Mouse (Mus musculus) gastrocnemius, adult 2 months (tissue): ENCODE data around the gene Gmip. TPM values are rescaled to one million over a fixed set of nuclear protein-coding genes. Genes with fewer than 3 reads are reported as not detected.

Source experiments
- DNase-seq: peaks from one replicate; pipeline ENCODE4 v3.0.0; 2022
- H3K27ac ChIP-seq: fragments of 200-600 bp; 2 replicates; pipeline ENCODE4 v1.8.1; 2022; ENCODE audit warnings: mild to moderate bottlenecking
- H3K4me3 ChIP-seq: fragments of 200-600 bp; 2 replicates; pipeline ENCODE4 v1.8.1; 2022; ENCODE audit warnings: mild to moderate bottlenecking, moderate library complexity
- CTCF ChIP-seq: fragments of 200-600 bp; IDR thresholded peaks from 2 replicates; pipeline ENCODE4 v1.8.1; 2022; ENCODE audit warnings: antibody characterized with exemption, mild to moderate bottlenecking, moderate library complexity
- intact Hi-C: fragments of 180-260 bp; cut with DNase I; formaldehyde crosslinking; loops from one replicate; pipeline ENCODE4 v1.15.1; 2025
- long read RNA-seq, 2 experiments: library from polyadenylated mRNA; stranded (forward); transcript quantifications; one replicate each; pipeline ENCODE4 v2.0.0; 2021
- total RNA-seq, 2 experiments: library from RNA; stranded (reverse); gene quantifications; 2 replicates each; pipeline ENCODE4 v1.2.3; 2021

Gmip gene
- 1 to 10 TPM; 3.8 to 5.3 TPM for total RNA-seq
- long read RNA-seq, experiment 1, partial matches to known transcripts = 0 of 2 reads
- long read RNA-seq, experiment 1, other reads (novel, unspliced or antisense) = 2 of 2 reads
- long read RNA-seq, experiment 2, partial matches to known transcripts = 1 of 3 reads
- long read RNA-seq, experiment 2, other reads (novel, unspliced or antisense) = 1 of 3 reads

DNA sequence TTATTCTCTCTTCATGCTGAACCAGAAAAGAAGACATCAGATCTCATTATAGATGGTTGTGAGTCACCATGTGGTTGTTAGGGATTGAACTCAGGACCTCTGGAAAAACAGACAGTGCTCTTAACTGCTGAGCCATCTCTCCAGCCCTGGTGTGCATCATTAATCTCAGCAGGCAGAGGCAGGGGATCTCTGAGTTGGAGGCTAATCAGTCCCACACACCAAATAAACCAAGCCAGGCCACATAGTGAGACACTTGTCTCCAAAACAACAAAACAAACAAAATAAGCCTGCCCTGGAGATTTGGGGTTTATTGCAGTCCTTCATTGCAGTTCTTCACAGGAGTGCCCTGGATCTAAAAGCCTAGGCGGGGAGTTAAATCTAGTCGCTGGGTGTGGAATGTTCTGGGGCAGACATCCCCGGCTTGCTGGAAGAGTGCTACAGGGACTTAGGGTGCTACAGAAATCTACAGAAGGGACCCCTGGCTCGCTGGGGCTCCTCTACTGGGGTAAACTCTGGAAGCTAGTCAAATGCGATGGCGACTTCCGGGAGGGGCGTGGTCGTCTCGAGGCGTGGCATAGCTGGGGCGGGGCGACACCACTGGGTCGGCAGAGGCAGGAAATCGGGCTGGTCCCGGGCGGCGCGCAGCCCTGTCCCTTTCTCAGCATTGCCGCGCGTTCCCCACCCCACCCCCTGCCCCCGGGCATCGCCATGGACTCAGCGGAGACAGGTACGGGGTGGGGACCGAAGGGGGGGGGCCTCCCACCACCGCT lies at the start of gene Gmip:
Gmip (plus strand) TSS at position 586 of the 770 bp plus-strand sequence.
- peak within 1 kb of the TSS; percentile 71 for H3K27ac ChIP-seq
- intact Hi-C loops = no loop called here
- no peak for TF ChIP-seq CTCF
- H3K4me3 ChIP-seq = peak within 1 kb of the TSS; percentile 77
- peak; percentile 83 for DNase-seq

- DNase-seq = no peak
- intact Hi-C loops = no loop called here
- TF ChIP-seq CTCF = no peak
- no peak overlapping the region for H3K27ac ChIP-seq
- H3K4me3 ChIP-seq = no peak overlapping the region
Measured at GRCm38 (mm10) chr8:69761814-69762445, 46.5 kb upstream of the Gmip start.

DNA sequence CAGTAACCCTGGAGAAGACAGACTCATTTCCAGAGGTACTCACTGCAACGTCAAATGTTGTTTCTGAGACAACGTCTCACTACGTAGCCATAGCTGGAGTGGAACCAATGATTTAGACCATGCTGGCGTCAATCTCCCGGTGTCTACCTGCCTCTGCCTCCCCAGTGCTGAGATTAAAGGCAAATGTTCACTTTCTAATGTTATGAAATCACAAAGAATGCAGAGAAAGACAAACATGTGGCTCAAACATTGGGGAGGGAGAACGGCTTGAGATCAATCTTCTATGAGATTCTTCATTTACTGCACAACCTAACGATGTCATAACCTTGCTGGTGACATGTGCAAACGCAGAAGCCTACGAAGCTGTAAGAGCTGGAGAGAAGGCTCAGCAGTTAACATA lies 37.3 kb upstream of the Gmip start:
- no peak overlapping the region for H3K4me3 ChIP-seq
- H3K27ac ChIP-seq = no peak overlapping the region
- no peak for TF ChIP-seq CTCF
- DNase-seq = no peak
- intact Hi-C loops = loop anchor here (10.0 kb wide), 1 partner anchor 376 kb away; no protein-coding TSS in a partner anchor

DNA sequence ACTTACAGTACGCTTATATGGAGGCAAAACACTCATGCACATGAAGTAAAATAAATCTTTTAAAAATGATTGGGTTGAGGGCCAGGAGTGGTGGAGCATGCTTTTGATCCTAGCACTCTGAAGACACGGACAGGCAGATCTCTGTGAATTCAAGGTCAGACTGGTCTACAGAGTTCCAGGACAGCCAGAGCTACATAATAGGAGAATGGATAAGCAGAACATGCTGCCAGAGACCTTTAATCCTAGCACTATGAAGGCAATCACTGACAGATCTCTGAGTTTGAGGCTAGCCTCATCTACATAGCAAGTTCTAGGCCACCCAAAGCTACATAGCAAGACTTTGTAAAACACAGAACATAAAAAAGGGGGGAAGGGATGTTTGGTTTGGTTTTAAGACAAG lies 36.4 kb upstream of the Gmip start:
- TF ChIP-seq CTCF = no peak
- Histone ChIP-seq H3K4me3 (no peak overlapping the region), H3K27ac (no peak overlapping the region)
- intact Hi-C loops = loop anchor here (10.0 kb wide), 1 partner anchor 377 kb away; no protein-coding TSS in a partner anchor
- no peak for DNase-seq

DNA sequence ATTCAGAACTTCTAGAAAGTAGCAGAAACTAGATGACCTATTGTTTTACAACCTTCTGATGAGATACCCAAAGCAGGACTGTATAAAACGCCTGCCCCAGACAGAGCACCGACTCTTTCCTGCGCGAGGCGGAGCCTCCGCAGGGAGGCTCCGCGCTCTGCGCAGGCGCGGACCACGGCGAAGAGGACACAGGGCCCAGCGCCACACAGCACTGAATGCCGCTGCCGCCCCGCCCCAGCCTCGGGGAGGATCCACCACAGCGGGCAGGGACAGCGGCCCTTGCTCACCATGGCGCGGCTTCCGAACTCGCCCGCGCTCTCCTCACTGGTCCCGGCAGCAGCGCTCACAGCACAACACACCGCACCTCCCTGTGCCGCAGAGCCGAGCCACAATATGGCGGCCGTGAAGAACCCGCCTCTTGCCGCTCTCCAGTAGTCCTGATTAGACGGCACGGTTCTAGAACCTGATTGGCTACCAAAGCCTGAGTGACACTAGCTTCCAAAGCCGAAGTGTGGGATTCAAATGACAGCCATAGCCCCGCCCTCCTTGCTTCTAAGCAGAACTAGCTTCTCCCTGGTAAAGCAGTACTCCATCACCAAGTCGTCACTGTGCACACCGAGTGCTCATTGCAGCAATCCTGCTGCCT lies 33.9 kb upstream of the Gmip start, which contains the start of gene Gm20422:
Gm20422 (minus strand) TSS at position 384 of the 646 bp plus-strand sequence.
- H3K4me3 ChIP-seq = peak within 1 kb of the TSS; percentile 84
- intact Hi-C loops = loop anchor here (2.0 to 10.0 kb wide), 2 partner anchors 16 to 380 kb away; partner anchors contain the start of genes Atp13a1 and Zfp866
- TF ChIP-seq CTCF = no peak
- H3K27ac ChIP-seq = peak within 1 kb of the TSS; percentile 98
- DNase-seq = peak; percentile 91

- intact Hi-C loops = loop anchor here (2.0 to 10.0 kb wide), 2 partner anchors 16 to 380 kb away; partner anchors contain the start of genes Atp13a1 and Zfp866
- no peak for DNase-seq
- H3K27ac ChIP-seq = peak overlapping the region; percentile 98
- no peak for TF ChIP-seq CTCF
- H3K4me3 ChIP-seq = peak overlapping the region; percentile 84
Measured at GRCm38 (mm10) chr8:69775149-69775534, 33.3 kb upstream of the Gmip start.

GRCm38 (mm10) chr8:69777111-69777510 lies 31.4 kb upstream of the Gmip start:
- no peak for TF ChIP-seq CTCF
- Histone ChIP-seq H3K27ac (no peak overlapping the region), H3K4me3 (no peak overlapping the region)
- intact Hi-C loops = loop anchor here (10.0 kb wide), 1 partner anchor 382 kb away; no protein-coding TSS in a partner anchor
- no peak for DNase-seq

- intact Hi-C loops = no loop called here
- no peak overlapping the region for H3K27ac ChIP-seq
- no peak for DNase-seq
- TF ChIP-seq CTCF = no peak
- H3K4me3 ChIP-seq = no peak overlapping the region
Measured at GRCm38 (mm10) chr8:69789105-69789504, 19.4 kb upstream of the Gmip start.

- Histone ChIP-seq H3K27ac (no peak overlapping the region), H3K4me3 (no peak overlapping the region)
- no peak for TF ChIP-seq CTCF
- intact Hi-C loops = loop anchor here (2.0 to 5.0 kb wide), 2 partner anchors 15 to 72 kb away; partner anchors contain the start of gene Gm20422
- no peak for DNase-seq
Measured at GRCm38 (mm10) chr8:69789731-69790130, 18.7 kb upstream of the Gmip start.

DNA sequence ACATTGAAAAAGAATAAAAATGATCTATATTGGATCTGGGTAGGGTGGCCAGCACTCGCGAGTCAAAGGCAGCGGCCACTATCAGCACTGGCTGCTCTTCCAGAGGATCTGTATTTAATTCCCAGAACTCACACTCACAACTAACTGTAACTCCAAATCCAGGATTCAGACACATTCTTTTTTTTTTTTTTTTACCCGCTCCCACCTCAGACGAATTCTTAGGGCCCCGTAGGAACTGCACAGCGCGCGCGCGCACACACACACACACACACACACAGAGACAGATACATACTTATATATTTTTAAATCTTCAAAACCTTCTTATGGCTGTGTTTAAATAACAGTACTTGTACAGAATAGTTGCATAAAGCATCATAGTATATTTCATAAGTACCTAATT lies 18.1 kb upstream of the Gmip start:
- no peak for TF ChIP-seq CTCF
- intact Hi-C loops = loop anchor here (2.0 to 5.0 kb wide), 2 partner anchors 16 to 73 kb away; partner anchors contain the start of gene Gm20422
- Histone ChIP-seq H3K4me3 (peak overlapping the region; percentile 100), H3K27ac (peak overlapping the region; percentile 89)
- no peak for DNase-seq

GRCm38 (mm10) chr8:69790773-69791367 lies 17.6 kb upstream of the Gmip start, which contains the start of the genes Atp13a1 and Zfp866:
Gene Atp13a1 (plus strand): TSS chr8:69791163.
Gene Zfp866 (minus strand): TSS chr8:69791178.
- intact Hi-C loops = loop anchor here (2.0 to 5.0 kb wide), 2 partner anchors 16 to 74 kb away; partner anchors contain the start of gene Gm20422
- no peak for TF ChIP-seq CTCF
- peak; percentile 92 for DNase-seq
- Histone ChIP-seq H3K27ac (peak within 1 kb of the TSS; percentile 89), H3K4me3 (peak within 1 kb of the TSS; percentile 100)
